Mouse (Mus musculus) ovary, adult 18-20 months (tissue): Measurements from ENCODE around the gene Cbfb.
A peak's percentile ranks its signal among the peaks of the same experiment; 100 is the strongest.

Experiments
- DNase-seq: peaks from one replicate; pipeline ENCODE4 v3.0.0; 2022; ENCODE audit warnings: low spot score, mixed read lengths

The Cbfb gene

GRCm38 (mm10) chr8:105251954-105252353, 81.5 kb downstream of the Cbfb start:
- DNase-seq: no peak

GRCm38 (mm10) chr8:105252680-105253537, 82.4 kb downstream of the Cbfb start:
- DNase-seq: no peak

- no peak for DNase-seq
Measured at GRCm38 (mm10) chr8:105253766-105254151, 83.3 kb downstream of the Cbfb start.

GRCm38 (mm10) chr8:105254152-105254965, 83.9 kb downstream of the Cbfb start:
- DNase-seq: peak; percentile 79

- DNase-seq: peak; percentile 73
Measured at GRCm38 (mm10) chr8:105254966-105255350, 84.5 kb downstream of the Cbfb start, which contains the start of gene B3gnt9. B3gnt9 (minus strand) TSS chr8:105255153.

- DNase-seq: no peak
Measured at GRCm38 (mm10) chr8:105257318-105258114, 87.0 kb downstream of the Cbfb start.

GRCm38 (mm10) chr8:105258911-105259720, 88.6 kb downstream of the Cbfb start:
- DNase-seq: no peak

- no peak for DNase-seq
Measured at GRCm38 (mm10) chr8:105259721-105260320, 89.3 kb downstream of the Cbfb start.

GRCm38 (mm10) chr8:105260371-105261099, 90.1 kb downstream of the Cbfb start:
- no peak for DNase-seq

- DNase-seq: no peak
Measured at GRCm38 (mm10) chr8:105261326-105261980, 91.0 kb downstream of the Cbfb start.

- no peak for DNase-seq
Measured at GRCm38 (mm10) chr8:105263244-105263912, 92.9 kb downstream of the Cbfb start.

GRCm38 (mm10) chr8:105264024-105264982, 93.8 kb downstream of the Cbfb start, which contains the start of the genes Tradd and Fbxl8:
Tradd (minus strand) TSS chr8:105264609.
Fbxl8 (plus strand) TSS chr8:105264648.
- DNase-seq: peak; percentile 66

GRCm38 (mm10) chr8:105265128-105265527, 94.7 kb downstream of the Cbfb start:
- no peak for DNase-seq

- no peak for DNase-seq
Measured at GRCm38 (mm10) chr8:105266775-105267174, 96.3 kb downstream of the Cbfb start.
